Mouse (Mus musculus) hindbrain, embryonic 11.5 days (tissue): ENCODE measurements around the gene Vill. TPM values are rescaled to one million over a fixed set of nuclear protein-coding genes. Genes with fewer than 3 reads are reported as not detected.

Experiments used
- ATAC-seq: fragments of 200-750 bp; cut with Nextera tagmentation; 2 replicates; pipeline ENCODE4 v1.8.0; 2017; ENCODE audit warnings: mild to moderate bottlenecking, moderate TSS enrichment, moderate library complexity; ENCODE audit not compliant: low FRiP score
- DNase-seq: peaks from one replicate; pipeline ENCODE4 v3.0.0-alpha.2; 2015; ENCODE audit warnings: low spot score
- H3K27ac ChIP-seq: fragments of 300-500 bp; sonication (generic); 2 replicates; pipeline ENCODE4 v1.5.1; 2014; ENCODE audit warnings: mild to moderate bottlenecking, low read depth, low read length
- H3K27me3 ChIP-seq: fragments of 300-500 bp; sonication (generic); 2 replicates; pipeline ENCODE4 v1.6.1; 2014; ENCODE audit warnings: mild to moderate bottlenecking, low read length, moderate library complexity, mixed read lengths; ENCODE audit not compliant: control insufficient read depth, insufficient read depth
- H3K36me3 ChIP-seq: fragments of 300-500 bp; sonication (generic); 2 replicates; pipeline ENCODE4 v1.6.1; 2014; ENCODE audit warnings: mild to moderate bottlenecking, low read length, moderate library complexity, mixed read lengths; ENCODE audit not compliant: control insufficient read depth, insufficient read depth
- H3K4me1 ChIP-seq: fragments of 300-500 bp; sonication (generic); replicated peaks from 2 replicates; pipeline ENCODE4 v1.6.1; 2014; ENCODE audit warnings: low read length, mixed read lengths; ENCODE audit not compliant: control insufficient read depth, insufficient read depth
- H3K4me2 ChIP-seq: fragments of 300-500 bp; sonication (generic); replicated peaks from 2 replicates; pipeline ENCODE4 v1.6.1; 2014; ENCODE audit warnings: mild to moderate bottlenecking, low read depth, low read length
- H3K4me3 ChIP-seq: fragments of 300-500 bp; sonication (generic); 2 replicates; pipeline ENCODE4 v1.5.1; 2014; ENCODE audit warnings: low read depth, low read length
- H3K9ac ChIP-seq: fragments of 300-500 bp; sonication (generic); 2 replicates; pipeline ENCODE4 v1.6.1; 2014; ENCODE audit warnings: low read depth, low read length
- H3K9me3 ChIP-seq: fragments of 300-500 bp; sonication (generic); 2 replicates; pipeline ENCODE4 v1.6.1; 2016; ENCODE audit warnings: low read length; ENCODE audit not compliant: control insufficient read depth
- WGBS: fragments of 180-500 bp; shearing (Covaris S2); extraction: QIAGEN DNeasy Blood & Tissue Kit; methylation state at CpG from one replicate; pipeline ENCODE4 v1.1.7; 2014; 5-methylcytosine and 5-hydroxymethylcytosine counted together
- polyA plus RNA-seq: library from polyadenylated mRNA; unstranded; fragments of >200 nt; fragmentation: Nextera tagmentation; extraction: Ambion mirVana; gene quantifications from 2 replicates; pipeline ENCODE4 v1.2.1, GENCODE M21; 2014

The Vill gene
- polyA plus RNA-seq, 1 experiment from 2014 or later: 7.5 TPM

DNA sequence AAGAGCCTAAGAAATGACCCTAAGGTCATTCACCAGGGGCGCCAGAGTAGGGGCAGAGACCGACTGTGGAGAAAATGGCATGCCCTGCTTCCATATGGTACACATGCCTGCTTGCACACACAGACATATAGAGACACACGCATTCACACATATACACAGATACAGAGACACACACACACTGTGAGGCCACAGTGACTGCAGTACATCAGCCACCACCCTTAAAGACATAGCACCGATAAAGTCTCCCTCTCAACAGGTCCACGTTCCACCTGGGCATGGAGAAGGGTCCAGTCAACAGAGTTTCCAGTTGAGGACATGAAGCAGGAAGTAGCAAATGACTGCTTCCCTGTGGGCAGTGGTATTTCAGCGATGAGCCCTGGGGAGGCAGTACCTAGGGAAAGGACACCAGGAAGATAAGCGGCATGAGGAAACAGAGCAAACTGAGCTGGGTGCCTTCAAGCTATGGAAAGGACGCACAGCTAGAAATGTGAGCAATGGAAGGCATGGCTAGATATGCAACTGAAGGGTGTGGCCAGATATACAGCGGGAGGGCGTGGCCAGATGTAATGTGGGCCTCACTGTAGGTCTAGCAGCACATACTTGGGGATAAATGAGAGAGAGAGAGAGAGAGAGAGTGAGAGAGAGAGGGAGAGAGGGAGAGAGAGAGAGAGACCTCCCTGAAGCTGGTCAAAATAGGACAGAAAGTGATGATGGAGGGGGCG is 4.2 kb upstream of the Vill start:
- Histone ChIP-seq H3K36me3 (no peaks in the 10 kb centered on the region), H3K9ac (no peak overlapping the region)
- WGBS: 82% methylated on average over 11 of the region's 11 CpGs

DNA sequence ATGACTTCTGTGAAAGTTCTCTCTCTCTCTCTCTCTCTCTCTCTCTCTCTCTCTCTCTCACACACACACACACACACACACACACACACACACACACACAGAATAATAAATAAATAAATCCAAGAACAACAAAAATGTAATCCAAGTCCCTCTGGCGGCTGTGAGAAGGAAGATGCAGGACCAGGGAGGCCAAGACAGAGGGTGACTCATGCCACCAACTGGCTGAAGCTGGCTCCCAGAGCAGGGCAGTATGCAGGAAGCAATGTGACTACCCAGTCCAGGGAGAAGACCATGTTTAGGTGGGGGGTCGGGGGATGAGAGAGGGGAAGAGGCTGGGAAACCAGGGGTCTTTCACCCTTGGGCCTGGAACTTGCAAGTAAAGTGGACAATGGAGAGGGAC is 1.4 kb upstream of the Vill start:
- no peak for ATAC-seq
- Histone ChIP-seq H3K27me3 (peaks cover 6% of the 10 kb centered on the region), H3K4me3 (no peak overlapping the region), H3K9ac (no peak overlapping the region), H3K9me3 (no peaks in the 10 kb centered on the region), H3K4me1 (peaks cover 3% of the 10 kb centered on the region; the same call in 1 of the 2 replicates), H3K27ac (no peak overlapping the region), H3K4me2 (no peak overlapping the region), H3K36me3 (no peaks in the 10 kb centered on the region)
- DNase-seq: no peak
- 75% methylated on average over 2 of the region's 2 CpGs for WGBS

More for the DNA sequence above, 4.2 kb upstream of the Vill start:
- Histone ChIP-seq H3K27ac (no peak overlapping the region), H3K27me3 (no peaks in the 10 kb centered on the region), H3K4me2 (no peak overlapping the region), H3K4me3 (no peak overlapping the region), H3K9me3 (no peaks in the 10 kb centered on the region), H3K4me1 (peaks cover 3% of the 10 kb centered on the region; the same call in 1 of the 2 replicates)
- ATAC-seq (no peak), DNase-seq (no peak)

DNA sequence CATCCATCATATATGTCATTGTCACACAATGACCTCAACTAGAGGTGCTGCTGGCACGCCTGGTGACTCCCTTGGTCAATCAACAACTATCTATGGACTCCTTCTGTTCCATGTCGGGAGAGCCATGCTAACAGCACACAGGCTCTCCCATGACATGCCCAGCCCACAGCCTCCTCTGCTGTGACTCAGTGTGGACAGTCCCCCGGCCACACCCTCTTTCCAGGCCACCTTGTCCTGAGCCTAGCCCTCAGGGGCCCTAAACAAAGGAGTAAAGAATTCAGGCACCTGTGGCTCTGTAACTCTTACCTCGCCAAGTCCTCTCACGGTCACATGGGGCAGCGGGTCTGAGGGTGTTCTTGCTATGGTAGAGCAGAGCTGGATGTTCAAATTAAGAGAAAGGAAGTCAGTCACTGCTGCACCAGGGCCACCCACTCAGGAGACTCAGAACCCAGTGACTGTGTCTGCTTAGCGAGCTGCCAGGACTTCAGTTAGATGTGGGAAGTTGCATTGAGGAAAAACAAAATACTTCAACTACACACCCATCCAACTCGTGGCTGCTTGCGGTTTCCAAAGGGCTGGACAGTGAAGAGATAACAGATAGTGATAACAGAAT is 1.5 kb downstream of the Vill start:
- WGBS: 70% methylated on average over 9 of the region's 9 CpGs
- Histone ChIP-seq H3K4me3 (no peak overlapping the region), H3K27ac (no peak overlapping the region), H3K4me1 (peaks cover 3% of the 10 kb centered on the region; the same call in 1 of the 2 replicates), H3K9ac (no peak overlapping the region), H3K36me3 (no peaks in the 10 kb centered on the region), H3K27me3 (peaks cover 6% of the 10 kb centered on the region), H3K9me3 (no peaks in the 10 kb centered on the region), H3K4me2 (no peak overlapping the region)
- no peak for ATAC-seq
- DNase-seq: no peak

DNA sequence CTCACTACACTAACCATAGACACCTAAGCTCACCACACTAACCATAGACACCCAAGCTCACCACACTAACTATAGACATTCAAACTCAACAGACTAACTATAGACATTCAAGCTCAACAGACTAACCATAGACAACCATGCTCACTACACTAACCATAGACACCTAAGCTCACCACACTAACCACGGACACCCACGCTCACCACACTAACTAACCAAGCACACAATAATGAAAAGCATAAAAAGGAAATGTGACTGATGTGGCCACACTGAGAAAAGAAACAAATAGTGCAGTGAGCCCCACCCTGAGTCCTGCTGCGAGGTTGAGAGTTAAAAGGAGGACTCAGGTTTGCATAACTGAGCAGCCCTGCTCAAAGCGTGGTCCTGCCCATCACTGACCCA is 2.8 kb downstream of the Vill start:
- H3K27me3 ChIP-seq: peaks cover 6% of the 10 kb centered on the region
- H3K36me3 ChIP-seq: no peaks in the 10 kb centered on the region
- no peak overlapping the region for H3K4me3 ChIP-seq
- no peak for DNase-seq
- 82% methylated on average over 4 of the region's 4 CpGs for WGBS
- ATAC-seq: no peak
- no peak overlapping the region for H3K4me2 ChIP-seq
- H3K4me1 ChIP-seq: peaks cover 3% of the 10 kb centered on the region; the same call in 1 of the 2 replicates
- no peak overlapping the region for H3K27ac ChIP-seq
- H3K9ac ChIP-seq: no peak overlapping the region
- H3K9me3 ChIP-seq: no peaks in the 10 kb centered on the region

DNA sequence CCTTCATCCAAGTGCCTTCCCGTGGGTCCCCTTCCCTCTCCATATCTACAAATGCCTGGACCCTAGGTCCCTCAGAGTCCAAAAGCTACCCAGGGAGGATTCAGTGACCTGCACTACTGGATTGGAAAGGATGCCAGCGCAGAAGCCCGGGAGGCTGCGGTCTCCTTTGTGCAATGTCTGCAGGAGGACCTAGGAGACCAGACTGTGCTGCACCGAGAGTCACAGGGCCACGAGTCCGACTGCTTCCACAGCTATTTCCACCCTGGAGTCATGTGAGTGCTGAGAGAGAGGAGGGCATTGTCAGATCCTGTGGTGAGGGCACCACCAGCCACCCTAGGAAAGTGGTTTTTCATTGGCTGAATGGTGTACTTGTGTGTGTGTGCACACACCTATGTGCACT is 5.7 kb downstream of the Vill start:
- H3K9me3 ChIP-seq: no peaks in the 10 kb centered on the region
- no peak for DNase-seq
- no peaks in the 10 kb centered on the region for H3K4me1 ChIP-seq
- no peaks in the 10 kb centered on the region for H3K36me3 ChIP-seq
- no peak for ATAC-seq
- no peak overlapping the region for H3K4me3 ChIP-seq
- no peak overlapping the region for H3K9ac ChIP-seq
- no peak overlapping the region for H3K4me2 ChIP-seq
- H3K27me3 ChIP-seq: peaks cover 6% of the 10 kb centered on the region
- WGBS: 84% methylated on average over 7 of the region's 7 CpGs
- H3K27ac ChIP-seq: no peak overlapping the region

GRCm38 (mm10) chr9:119060701-119061100 is 8.1 kb downstream of the Vill start:
- H3K9me3 ChIP-seq: no peaks in the 10 kb centered on the region
- no peaks in the 10 kb centered on the region for H3K36me3 ChIP-seq
- 91% methylated on average over 10 of the region's 10 CpGs for WGBS
- no peak for DNase-seq
- H3K4me3 ChIP-seq: no peak overlapping the region
- H3K4me2 ChIP-seq: no peak overlapping the region
- H3K4me1 ChIP-seq: no peaks in the 10 kb centered on the region
- no peaks in the 10 kb centered on the region for H3K27me3 ChIP-seq
- no peak overlapping the region for H3K9ac ChIP-seq
- ATAC-seq: no peak
- no peak overlapping the region for H3K27ac ChIP-seq

GRCm38 (mm10) chr9:119063036-119063644 is 10.6 kb downstream of the Vill start:
- H3K27ac ChIP-seq: no peak overlapping the region
- no peak overlapping the region for H3K4me3 ChIP-seq
- WGBS: 32% methylated on average over 19 of the region's 19 CpGs
- no peaks in the 10 kb centered on the region for H3K36me3 ChIP-seq
- H3K9me3 ChIP-seq: no peaks in the 10 kb centered on the region
- H3K4me1 ChIP-seq: no peaks in the 10 kb centered on the region
- DNase-seq (no peak), ATAC-seq (no peak)
- H3K4me2 ChIP-seq: no peak overlapping the region
- no peaks in the 10 kb centered on the region for H3K27me3 ChIP-seq
- no peak overlapping the region for H3K9ac ChIP-seq

DNA sequence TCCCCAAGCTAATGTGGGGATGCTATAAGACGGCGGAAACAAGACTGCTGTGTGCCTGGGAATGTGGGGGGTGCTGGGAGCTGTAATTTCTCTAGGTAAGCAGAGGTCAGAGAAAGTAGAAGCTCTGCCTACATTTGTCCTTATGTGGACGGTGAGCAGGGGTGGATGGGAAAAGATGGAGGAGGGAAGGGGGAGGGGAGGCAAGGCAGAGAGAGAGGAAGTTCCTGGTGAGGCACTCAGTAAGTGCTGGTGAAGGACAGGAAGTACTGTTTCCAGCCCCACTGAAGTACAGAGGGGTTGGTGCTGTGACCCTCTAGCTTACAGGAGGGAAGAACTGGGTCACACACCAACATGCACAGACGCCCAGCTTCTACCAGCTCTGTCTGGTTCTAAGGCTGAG is 11.7 kb downstream of the Vill start:
- no peak overlapping the region for H3K4me2 ChIP-seq
- ATAC-seq (no peak), DNase-seq (no peak)
- H3K4me3 ChIP-seq: no peak overlapping the region
- no peaks in the 10 kb centered on the region for H3K27me3 ChIP-seq
- no peaks in the 10 kb centered on the region for H3K36me3 ChIP-seq
- no peaks in the 10 kb centered on the region for H3K9me3 ChIP-seq
- WGBS: 69% methylated on average over 4 of the region's 4 CpGs
- no peak overlapping the region for H3K27ac ChIP-seq
- H3K4me1 ChIP-seq: no peaks in the 10 kb centered on the region
- H3K9ac ChIP-seq: no peak overlapping the region
